8 mouse cellular contexts compared by ENCODE assay signal in the genomic region with DNA sequence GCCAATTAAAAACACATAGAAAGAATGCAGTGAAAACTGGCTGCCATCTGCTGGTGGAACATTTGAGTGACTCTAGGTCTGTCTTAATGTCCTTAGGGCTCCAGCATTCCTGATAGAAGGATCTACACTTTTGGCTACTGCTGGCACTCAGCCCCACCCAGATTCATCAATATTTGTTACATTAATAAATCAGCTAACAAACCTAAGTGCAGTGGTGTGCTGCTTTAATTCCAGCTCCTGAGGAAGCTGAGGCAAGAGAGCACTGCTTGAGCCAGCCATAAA. TPM values are rescaled to one million over a fixed set of nuclear protein-coding genes. Genes with fewer than 3 reads are reported as not detected.
DNase-seq lines count a peak whose midpoint lies in the region; ATAC-seq lines count a peak whose summit lies in the region.

No protein-coding gene starts in this region.

- H3K9ac ChIP-seq in heart, embryonic 12.5 days = no peak overlapping the region
- H3K9ac ChIP-seq in kidney, embryonic 14.5 days (ENCODE audit: low read depth, low read length) = no peak overlapping the region
- H3K9ac ChIP-seq in limb, embryonic 12.5 days (replicated peaks) = no peak overlapping the region
- peak overlapping the region; percentile 26; the same call in 1 of the 2 replicates for H3K9ac ChIP-seq in midbrain, embryonic 15.5 days

- 0 out of 2 replicates have a peak, but pooled peaks cover 16% of the 10 kb centered on the region for H3K4me1 ChIP-seq in heart, embryonic 12.5 days (replicated peaks)
- no peaks in the 10 kb centered on the region for H3K4me1 ChIP-seq in kidney, embryonic 14.5 days (ENCODE audit: control insufficient read depth, insufficient read depth, low read length)
- H3K4me1 ChIP-seq in limb, embryonic 12.5 days (replicated peaks) = peaks cover 19% of the 10 kb centered on the region
- peaks cover 15% of the 10 kb centered on the region for H3K4me1 ChIP-seq in midbrain, embryonic 15.5 days

- no peaks in the 10 kb centered on the region for H3K27me3 ChIP-seq in heart, embryonic 12.5 days (replicated peaks)
- H3K27me3 ChIP-seq in kidney, embryonic 14.5 days (ENCODE audit: control insufficient read depth, insufficient read depth, low read length) = no peaks in the 10 kb centered on the region
- H3K27me3 ChIP-seq in limb, embryonic 12.5 days = no peaks in the 10 kb centered on the region
- H3K27me3 ChIP-seq in midbrain, embryonic 15.5 days (replicated peaks) = no peaks in the 10 kb centered on the region

- ATAC-seq in common myeloid progenitor, adult 5-6 weeks (replicated peaks; ENCODE audit: low read depth, poor library complexity, severe bottlenecking) = peak; percentile 64
- peak; percentile 78 for ATAC-seq in heart, embryonic 12.5 days (ENCODE audit: insufficient number of reproducible peaks, low FRiP score)
- peak; percentile 84 for ATAC-seq in kidney, embryonic 14.5 days (ENCODE audit: low FRiP score, low TSS enrichment)
- peak; percentile 67 for ATAC-seq in limb, embryonic 12.5 days (ENCODE audit: insufficient number of reproducible peaks, insufficient read depth, low FRiP score, low TSS enrichment, low read depth)
- peak; percentile 86 for ATAC-seq in midbrain, embryonic 15.5 days (replicated peaks)
- no peak for ATAC-seq in erythroid progenitor cell, adult 5-6 weeks (replicated peaks; ENCODE audit: low FRiP score, poor library complexity, severe bottlenecking)

- H3K4me2 ChIP-seq in heart, embryonic 12.5 days = peak overlapping the region; percentile 60
- H3K4me2 ChIP-seq in kidney, embryonic 14.5 days (replicated peaks; ENCODE audit: low read depth, low read length) = peak overlapping the region; percentile 26; the same call in 1 of the 2 replicates
- peak overlapping the region; percentile 32 for H3K4me2 ChIP-seq in limb, embryonic 12.5 days
- H3K4me2 ChIP-seq in midbrain, embryonic 15.5 days = peak overlapping the region; percentile 33; the same call in 1 of the 2 replicates

- H3K4me3 ChIP-seq in heart, embryonic 12.5 days = no peak overlapping the region
- H3K4me3 ChIP-seq in kidney, embryonic 14.5 days (ENCODE audit: low read length) = no peak overlapping the region; the same call in 1 of the 2 replicates
- no peak overlapping the region for H3K4me3 ChIP-seq in limb, embryonic 12.5 days (replicated peaks)
- H3K4me3 ChIP-seq in midbrain, embryonic 15.5 days = no peak overlapping the region

- H3K27ac ChIP-seq in heart, embryonic 12.5 days (ENCODE audit: poor library complexity, severe bottlenecking) = no peak overlapping the region
- no peak overlapping the region for H3K27ac ChIP-seq in kidney, embryonic 14.5 days (ENCODE audit: low read depth, low read length)
- H3K27ac ChIP-seq in limb, embryonic 12.5 days = no peak overlapping the region
- peak overlapping the region; percentile 76 for H3K27ac ChIP-seq in midbrain, embryonic 15.5 days

- DNase-seq in urinary bladder, postnatal 14 days (ENCODE audit: low spot score) = peak; percentile 71
- no peak for DNase-seq in urinary bladder, adult 2 months (ENCODE audit: low spot score)

- no peaks in the 10 kb centered on the region for H3K36me3 ChIP-seq in heart, embryonic 12.5 days
- no peaks in the 10 kb centered on the region for H3K36me3 ChIP-seq in kidney, embryonic 14.5 days (ENCODE audit: control insufficient read depth, insufficient read depth, low read length)
- no peaks in the 10 kb centered on the region for H3K36me3 ChIP-seq in limb, embryonic 12.5 days
- no peaks in the 10 kb centered on the region for H3K36me3 ChIP-seq in midbrain, embryonic 15.5 days (replicated peaks)

- H3K9me3 ChIP-seq in heart, embryonic 12.5 days (replicated peaks) = no peaks in the 10 kb centered on the region
- no peaks in the 10 kb centered on the region for H3K9me3 ChIP-seq in kidney, embryonic 14.5 days (ENCODE audit: control insufficient read depth, low read length)
- no peaks in the 10 kb centered on the region for H3K9me3 ChIP-seq in limb, embryonic 12.5 days
- no peaks in the 10 kb centered on the region for H3K9me3 ChIP-seq in midbrain, embryonic 15.5 days

RNA-seq across cellular contexts. Expression of gene Acadl, which starts 32.7 kb away (rescaled TPM):
- 102 and 112 TPM in 2 replicates for polyA plus RNA-seq in urinary bladder, adult 2 months (2012; rRNA removed)
- total RNA-seq in common myeloid progenitor, adult 5-6 weeks (2017) = 89.4 and 98.8 TPM in 2 replicates
- polyA plus RNA-seq in heart, embryonic 12.5 days (2016; fragmentation: Nextera tagmentation; extraction: Ambion mirVana) = 396 and 405 TPM in 2 replicates
- 70.5 and 98.4 TPM in 2 replicates for polyA plus RNA-seq in kidney, embryonic 14.5 days (2014; fragmentation: Nextera tagmentation; extraction: Ambion mirVana)
- polyA plus RNA-seq in limb, embryonic 12.5 days (2016; fragmentation: Nextera tagmentation; extraction: Ambion mirVana) = 66.1 and 67.8 TPM in 2 replicates
- 34.6 and 39.7 TPM in 2 replicates for polyA plus RNA-seq in midbrain, embryonic 15.5 days (2015; fragmentation: Nextera tagmentation; extraction: Ambion mirVana)
- 88.9 and 90.1 TPM in 2 replicates for total RNA-seq in erythroid progenitor cell, adult 5-6 weeks (2015; ENCODE audit: low replicate concordance)
- total RNA-seq in erythroid progenitor cell, adult 5-6 weeks (2017; ENCODE audit: low replicate concordance) = 59.4 and 85.7 TPM in 2 replicates

RNA-seq across cellular contexts. Expression of gene Myl1, which starts 49.4 kb away (rescaled TPM):
- polyA plus RNA-seq in urinary bladder, adult 2 months (2012; rRNA removed) = 1.8 and 1.9 TPM in 2 replicates
- total RNA-seq in common myeloid progenitor, adult 5-6 weeks (2017) = not detected in 2 replicates
- polyA plus RNA-seq in heart, embryonic 12.5 days (2016; fragmentation: Nextera tagmentation; extraction: Ambion mirVana) = 492 and 517 TPM in 2 replicates
- 2.8 and 3.2 TPM in 2 replicates for polyA plus RNA-seq in kidney, embryonic 14.5 days (2014; fragmentation: Nextera tagmentation; extraction: Ambion mirVana)
- 170 and 171 TPM in 2 replicates for polyA plus RNA-seq in limb, embryonic 12.5 days (2016; fragmentation: Nextera tagmentation; extraction: Ambion mirVana)
- polyA plus RNA-seq in midbrain, embryonic 15.5 days (2015; fragmentation: Nextera tagmentation; extraction: Ambion mirVana) = 0.66 and 0.81 TPM in 2 replicates
- not detected in 2 replicates for total RNA-seq in erythroid progenitor cell, adult 5-6 weeks (2015; ENCODE audit: low replicate concordance)
- total RNA-seq in erythroid progenitor cell, adult 5-6 weeks (2017; ENCODE audit: low replicate concordance) = not detected in 2 replicates

Comparison
In these comparisons a context has a peak if more than half of its experiments do, and no peak if none do; other contexts are left out.
1. RNA of gene Myl1, which starts 49.4 kb away (polyA plus RNA-seq): 492 to 517 TPM in heart, embryonic 12.5 days and 170 to 171 TPM in limb, embryonic 12.5 days; 2.8 to 3.2 TPM in kidney, embryonic 14.5 days, 1.8 to 1.9 TPM in urinary bladder, adult 2 months and 0.66 to 0.81 TPM in midbrain, embryonic 15.5 days; every median in the first group is over 10 times any median in the second.
2. Peak in every context shown above with its lines, with median percentiles within 50 percentile points of each other: H3K4me2 ChIP-seq.